Mouse (Mus musculus): ENCODE data around the gene P2rx5.

DNA sequence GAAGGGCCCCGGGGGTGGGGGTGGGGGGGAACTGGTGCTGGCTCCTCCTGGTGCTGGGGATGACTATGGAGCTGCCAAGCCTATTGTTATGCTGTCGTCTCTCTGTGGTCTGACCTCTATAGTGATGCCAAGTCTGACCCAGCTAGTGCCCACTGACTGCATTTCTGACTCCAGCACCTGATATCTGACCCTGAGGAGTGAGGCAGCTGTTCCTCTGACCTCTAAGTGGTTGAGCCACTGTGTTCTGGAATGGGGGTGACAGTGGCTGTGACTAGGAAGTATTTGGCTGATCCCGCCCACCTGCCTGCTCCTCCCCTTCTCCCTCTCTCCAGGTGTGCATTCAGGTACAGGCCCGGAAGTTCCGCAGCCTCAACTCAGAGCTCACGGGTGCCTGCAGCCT lies 48.8 kb upstream of the P2rx5 start:
- no peak for TF ChIP-seq CTCF (IDR thresholded peaks at IDR 0.05 in 2 of 3, conservative IDR thresholded peaks at IDR 0.05 in 1 of 3; ENCODE audit: control insufficient read depth in 1 of 3, insufficient read depth in 1 of 3, low read depth in 2 of 3, low read length in 3 of 3, poor library complexity in 1 of 3, severe bottlenecking in 1 of 3)
- no peak for TF ChIP-seq POLR2AphosphoS5 (IDR thresholded peaks at IDR 0.05; ENCODE audit: borderline replicate concordance, low read depth, low read length)
- no peak for TF ChIP-seq MYB (IDR thresholded peaks at IDR 0.05; ENCODE audit: low read depth, low read length)

Data from MEL (cell line).